Mouse (Mus musculus) liver, postnatal 0 days (tissue): ENCODE measurements around the gene Gm28036.

Experiments
- CTCF ChIP-seq: sonication (generic); IDR thresholded peaks from 2 replicates; pipeline ENCODE4 v1.5.1; 2016; ENCODE audit warnings: antibody characterized with exemption, low read depth
- EP300 ChIP-seq: IDR thresholded peaks from 2 replicates; pipeline ENCODE4 v1.6.1; 2016; ENCODE audit warnings: antibody characterized with exemption, low read depth, mild to moderate bottlenecking

- TF ChIP-seq CTCF (no peak), EP300 (no peak)
Observed at GRCm38 (mm10) chr2:156147316-156147915, 20.5 kb upstream of the Gm28036 start.
